Mouse (Mus musculus): ENCODE data around the gene Traf3ip3.

DNA sequence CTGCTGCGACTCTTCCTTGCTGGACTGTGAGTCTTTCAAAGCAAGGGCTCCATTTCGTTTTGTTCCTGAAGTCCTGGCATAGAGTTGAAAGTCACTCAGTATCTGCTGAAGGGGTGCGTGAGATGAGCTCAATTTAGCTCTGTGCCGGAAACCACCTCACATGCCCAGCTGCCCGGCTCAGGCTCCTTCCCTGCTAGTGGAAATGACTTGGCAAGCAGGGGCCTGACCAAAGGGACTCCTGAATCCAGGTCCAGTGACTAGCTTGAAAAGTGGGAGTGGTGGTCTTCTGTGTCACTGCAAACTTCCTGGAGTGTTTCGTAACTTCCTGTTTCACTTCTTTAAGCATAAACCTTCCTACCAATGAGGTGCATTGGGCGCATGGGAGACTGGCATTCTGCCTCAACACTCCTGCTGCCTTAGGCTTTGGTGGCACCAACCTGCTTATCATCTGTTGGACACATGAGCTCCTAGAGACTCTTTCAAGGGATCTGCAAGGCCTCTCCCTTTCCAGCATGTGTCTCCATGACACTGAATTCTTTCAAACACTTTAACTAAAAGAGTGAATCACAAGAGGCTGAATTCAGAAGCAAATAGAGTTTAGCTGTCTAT is 9.7 kb downstream of the Traf3ip3 start:
- TF ChIP-seq POLR2A (IDR thresholded peaks at IDR 0.05; ENCODE audit: low read depth, low read length), result no peak
- no peak for TF ChIP-seq CTCF (IDR thresholded peaks at IDR 0.05; ENCODE audit: extremely low read depth, insufficient read depth, insufficient read length, insufficient replicate concordance)

All from spleen, adult 2 months (tissue).